Mouse (Mus musculus) testis, postnatal 14 days (tissue): ENCODE measurements around the gene Loxl4.

Source experiments
- DNase-seq: peaks from one replicate; pipeline ENCODE4 v3.0.0; 2021; ENCODE audit warnings: low spot score

Loxl4 gene

GRCm38 (mm10) chr19:42566283-42567019 lies 46.2 kb downstream of the Loxl4 start:
- DNase-seq = peak; percentile 25

GRCm38 (mm10) chr19:42563726-42564270 lies 48.8 kb downstream of the Loxl4 start:
- DNase-seq = no peak

GRCm38 (mm10) chr19:42562981-42563380 lies 49.6 kb downstream of the Loxl4 start:
- DNase-seq = no peak

GRCm38 (mm10) chr19:42561991-42562390 lies 50.6 kb downstream of the Loxl4 start:
- no peak for DNase-seq

- no peak for DNase-seq
Measured at GRCm38 (mm10) chr19:42558701-42559100, 53.9 kb downstream of the Loxl4 start.
